Mouse (Mus musculus) spleen, postnatal 36 days (tissue): ENCODE results near the gene Grap.

ENCODE experiments used
- DNase-seq, 2 experiments: peaks; one replicate each; pipeline ENCODE4 v3.0.0; 2022; ENCODE audit warnings: low spot score in 2 of 2, mixed read lengths in 1 of 2

The Grap gene

GRCm38 (mm10) chr11:61683907-61684731, 31.1 kb downstream of the Grap start, which contains the start of gene Fam83g:
Fam83g (plus strand) TSS chr11:61684091.
- peak; percentile 64 to 71 for DNase-seq

GRCm38 (mm10) chr11:61685119-61685725, 32.2 kb downstream of the Grap start:
- no peak for DNase-seq

GRCm38 (mm10) chr11:61686141-61686540, 33.1 kb downstream of the Grap start:
- no peak for DNase-seq

- DNase-seq, result no peak
Measured at GRCm38 (mm10) chr11:61686906-61687453, 33.9 kb downstream of the Grap start.

- no peak for DNase-seq
Measured at GRCm38 (mm10) chr11:61687595-61687994, 34.5 kb downstream of the Grap start.

- DNase-seq, result no peak
Measured at GRCm38 (mm10) chr11:61692996-61693395, 39.9 kb downstream of the Grap start.

- DNase-seq, result no peak
Measured at GRCm38 (mm10) chr11:61698852-61699251, 45.8 kb downstream of the Grap start.

GRCm38 (mm10) chr11:61699460-61699859, 46.4 kb downstream of the Grap start:
- DNase-seq, result no peak

- DNase-seq, result no peak
Measured at GRCm38 (mm10) chr11:61699933-61700332, 46.9 kb downstream of the Grap start.

GRCm38 (mm10) chr11:61701696-61702095, 48.6 kb downstream of the Grap start:
- DNase-seq, result no peak

- no peak for DNase-seq
Measured at GRCm38 (mm10) chr11:61702494-61702893, 49.4 kb downstream of the Grap start.

GRCm38 (mm10) chr11:61705581-61705980, 52.5 kb downstream of the Grap start:
- DNase-seq, result no peak

GRCm38 (mm10) chr11:61706232-61706631, 53.2 kb downstream of the Grap start:
- no peak for DNase-seq

- DNase-seq, result no peak
Measured at GRCm38 (mm10) chr11:61708928-61709327, 55.9 kb downstream of the Grap start.

- DNase-seq, result no peak
Measured at GRCm38 (mm10) chr11:61713157-61713855, 60.2 kb downstream of the Grap start.

- peak; percentile 67 to 69 for DNase-seq
Measured at GRCm38 (mm10) chr11:61714346-61715117, 61.5 kb downstream of the Grap start.

- no peak for DNase-seq
Measured at GRCm38 (mm10) chr11:61715130-61715529, 62.1 kb downstream of the Grap start.

GRCm38 (mm10) chr11:61717990-61718389, 64.9 kb downstream of the Grap start:
- DNase-seq, result no peak

- no peak for DNase-seq
Measured at GRCm38 (mm10) chr11:61719387-61719786, 66.3 kb downstream of the Grap start.

- DNase-seq, result no peak
Measured at GRCm38 (mm10) chr11:61719826-61720225, 66.8 kb downstream of the Grap start.

- DNase-seq, result no peak
Measured at GRCm38 (mm10) chr11:61720636-61721035, 67.6 kb downstream of the Grap start, which contains the start of gene Slc5a10. Slc5a10 (minus strand) TSS chr11:61720826.
